Mouse (Mus musculus) kidney, embryonic 16.5 days (tissue): ENCODE data around the gene Krt23. TPM values are rescaled to one million over a fixed set of nuclear protein-coding genes. Genes with fewer than 3 reads are reported as not detected.

ENCODE experiments used
- ATAC-seq: fragments of 200-750 bp; cut with Nextera tagmentation; 2 replicates; pipeline ENCODE4 v1.8.0; 2017; ENCODE audit warnings: moderate TSS enrichment; ENCODE audit not compliant: low FRiP score, low TSS enrichment
- H3K27ac ChIP-seq: fragments of 300-500 bp; sonication (generic); 2 replicates; pipeline ENCODE4 v1.5.1; 2014; ENCODE audit warnings: low read length
- H3K27me3 ChIP-seq: fragments of 300-500 bp; sonication (generic); 2 replicates; pipeline ENCODE4 v1.6.1; 2014; ENCODE audit warnings: low read length, control low read depth, mixed read lengths; ENCODE audit not compliant: insufficient read depth
- H3K36me3 ChIP-seq: fragments of 300-500 bp; sonication (generic); 2 replicates; pipeline ENCODE4 v1.6.1; 2014; ENCODE audit warnings: low read length, control low read depth, mixed read lengths; ENCODE audit not compliant: insufficient read depth
- H3K4me1 ChIP-seq: fragments of 300-500 bp; sonication (generic); 2 replicates; pipeline ENCODE4 v1.6.1; 2014; ENCODE audit warnings: low read length, control low read depth, mixed read lengths; ENCODE audit not compliant: insufficient read depth
- H3K4me2 ChIP-seq: fragments of 300-500 bp; sonication (generic); replicated peaks from 2 replicates; pipeline ENCODE4 v1.6.1; 2014; ENCODE audit warnings: low read depth, low read length
- H3K4me3 ChIP-seq: fragments of 300-500 bp; sonication (generic); 2 replicates; pipeline ENCODE4 v1.5.1; 2014; ENCODE audit warnings: mild to moderate bottlenecking, low read length
- H3K9ac ChIP-seq: fragments of 300-500 bp; sonication (generic); replicated peaks from 2 replicates; pipeline ENCODE4 v1.6.1; 2014; ENCODE audit warnings: low read length
- H3K9me3 ChIP-seq: fragments of 300-500 bp; sonication (generic); 2 replicates; pipeline ENCODE4 v1.6.1; 2016; ENCODE audit warnings: low read length, control low read depth
- WGBS: fragments of 180-500 bp; shearing (Covaris S2); extraction: QIAGEN DNeasy Blood & Tissue Kit; methylation state at CpG from one replicate; pipeline ENCODE4 v1.1.7; 2014; 5-methylcytosine and 5-hydroxymethylcytosine counted together
- polyA plus RNA-seq: library from polyadenylated mRNA; unstranded; fragments of >200 nt; fragmentation: Nextera tagmentation; extraction: Ambion mirVana; gene quantifications from 2 replicates; pipeline ENCODE4 v1.2.1, GENCODE M21; 2015

Gene Krt23
- polyA plus RNA-seq, 1 experiment from 2014 or later: 22.3 TPM

DNA sequence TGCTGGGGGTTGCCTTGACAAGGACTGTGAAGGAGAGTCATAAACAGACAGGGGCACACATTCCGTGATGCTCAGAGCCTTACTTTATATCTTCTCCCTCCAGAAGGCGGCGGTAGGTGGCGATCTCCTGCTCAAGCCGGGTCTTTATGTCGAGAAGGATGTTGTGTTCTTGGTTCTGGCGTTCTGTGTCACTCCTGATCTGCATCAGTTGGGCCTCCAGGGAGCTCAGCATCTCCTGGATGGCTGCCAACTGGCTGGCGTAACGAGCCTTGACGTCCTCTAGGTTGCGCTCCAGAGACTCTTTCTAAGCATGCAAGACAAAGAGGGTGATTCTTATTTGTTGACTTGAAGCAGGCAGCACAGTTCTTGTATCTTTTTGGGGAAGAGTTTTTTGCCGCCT, 62.3 kb downstream of the Krt23 start:
- no peaks in the 10 kb centered on the region for H3K9me3 ChIP-seq
- H3K4me1 ChIP-seq: no peaks in the 10 kb centered on the region
- H3K4me3 ChIP-seq: no peak overlapping the region
- H3K4me2 ChIP-seq: no peak overlapping the region
- no peaks in the 10 kb centered on the region for H3K36me3 ChIP-seq
- H3K9ac ChIP-seq: no peak overlapping the region
- ATAC-seq: no peak
- no peak overlapping the region for H3K27ac ChIP-seq
- H3K27me3 ChIP-seq: no peaks in the 10 kb centered on the region
- 56% methylated on average over 12 of the region's 12 CpGs for WGBS

Other genes with a start within 250 kb of the Krt23 start
- 0.26 and 0.31 TPM in 2 replicates for gene Krt222, start 249.1 kb downstream of the Krt23 start, polyA plus RNA-seq
- gene Krt24, start 207.9 kb downstream of the Krt23 start, polyA plus RNA-seq: not detected in 2 replicates
- gene Krt25, start 170.2 kb downstream of the Krt23 start, polyA plus RNA-seq: not detected in 2 replicates
- not detected in 2 replicates for gene Krt26, start 155.2 kb downstream of the Krt23 start, polyA plus RNA-seq
- not detected in 2 replicates for gene Krt27, start 142.0 kb downstream of the Krt23 start, polyA plus RNA-seq
- gene Krt28, start 118.2 kb downstream of the Krt23 start, polyA plus RNA-seq: 0.12 and 0.35 TPM in 2 replicates
- 18.4 and 20.7 TPM in 2 replicates for gene Krt10, start 103.8 kb downstream of the Krt23 start, polyA plus RNA-seq
- gene Krt12, start 70.9 kb downstream of the Krt23 start, polyA plus RNA-seq: 0.09 TPM in 2 replicates
- 1.5 and 1.8 TPM in 2 replicates for gene Krt20, start 55.0 kb downstream of the Krt23 start, polyA plus RNA-seq
- 0.21 and 0.60 TPM in 2 replicates for gene Krt39, start 28.2 kb upstream of the Krt23 start, polyA plus RNA-seq
- not detected in 2 replicates for gene Krt40, start 50.0 kb upstream of the Krt23 start, polyA plus RNA-seq
- not detected in 2 replicates for gene Krtap3-3, start 57.7 kb upstream of the Krt23 start, polyA plus RNA-seq
- gene Krtap3-2, start 63.7 kb upstream of the Krt23 start, polyA plus RNA-seq: not detected in 2 replicates
- not detected in 2 replicates for gene Gm11939, start 66.3 kb upstream of the Krt23 start, polyA plus RNA-seq
- not detected in 2 replicates for gene Krtap3-1, start 73.5 kb upstream of the Krt23 start, polyA plus RNA-seq
- gene Krtap1-5, start 87.9 kb upstream of the Krt23 start, polyA plus RNA-seq: not detected in 2 replicates
- not detected in 2 replicates for gene Krtap1-4, start 90.5 kb upstream of the Krt23 start, polyA plus RNA-seq
- not detected in 2 replicates for gene Krtap1-3, start 98.2 kb upstream of the Krt23 start, polyA plus RNA-seq
- not detected in 2 replicates for gene Krtap9-3, start 105.0 kb upstream of the Krt23 start, polyA plus RNA-seq
- not detected in 2 replicates for gene Gm11938, start 110.2 kb upstream of the Krt23 start, polyA plus RNA-seq
- gene Gm11937, start 117.1 kb upstream of the Krt23 start, polyA plus RNA-seq: not detected in 2 replicates
- not detected in 2 replicates for gene Krtap2-4, start 121.7 kb upstream of the Krt23 start, polyA plus RNA-seq
- gene Gm11562, start 127.3 kb upstream of the Krt23 start, polyA plus RNA-seq: not detected in 2 replicates
- gene Krtap4-1, start 135.1 kb upstream of the Krt23 start, polyA plus RNA-seq: not detected in 2 replicates
- not detected in 2 replicates for gene Krtap4-2, start 141.9 kb upstream of the Krt23 start, polyA plus RNA-seq
- gene Krtap4-7, start 151.0 kb upstream of the Krt23 start, polyA plus RNA-seq: not detected in 2 replicates
- not detected in 2 replicates for gene Gm11555, start 157.1 kb upstream of the Krt23 start, polyA plus RNA-seq
- not detected in 2 replicates for gene Gm11563, start 165.8 kb upstream of the Krt23 start, polyA plus RNA-seq
- gene Krtap4-6, start 172.8 kb upstream of the Krt23 start, polyA plus RNA-seq: not detected in 2 replicates
- gene Gm14190, start 197.6 kb upstream of the Krt23 start, polyA plus RNA-seq: not detected in 2 replicates
- gene Gm14180, start 241.2 kb upstream of the Krt23 start, polyA plus RNA-seq: not detected in 2 replicates